Mouse (Mus musculus): ENCODE measurements around the gene Ear6. TPM values are rescaled to one million over a fixed set of nuclear protein-coding genes. Genes with fewer than 3 reads are reported as not detected.

The Ear6 gene
- total RNA-seq, 2 experiments from 2014 or later = not detected

DNA sequence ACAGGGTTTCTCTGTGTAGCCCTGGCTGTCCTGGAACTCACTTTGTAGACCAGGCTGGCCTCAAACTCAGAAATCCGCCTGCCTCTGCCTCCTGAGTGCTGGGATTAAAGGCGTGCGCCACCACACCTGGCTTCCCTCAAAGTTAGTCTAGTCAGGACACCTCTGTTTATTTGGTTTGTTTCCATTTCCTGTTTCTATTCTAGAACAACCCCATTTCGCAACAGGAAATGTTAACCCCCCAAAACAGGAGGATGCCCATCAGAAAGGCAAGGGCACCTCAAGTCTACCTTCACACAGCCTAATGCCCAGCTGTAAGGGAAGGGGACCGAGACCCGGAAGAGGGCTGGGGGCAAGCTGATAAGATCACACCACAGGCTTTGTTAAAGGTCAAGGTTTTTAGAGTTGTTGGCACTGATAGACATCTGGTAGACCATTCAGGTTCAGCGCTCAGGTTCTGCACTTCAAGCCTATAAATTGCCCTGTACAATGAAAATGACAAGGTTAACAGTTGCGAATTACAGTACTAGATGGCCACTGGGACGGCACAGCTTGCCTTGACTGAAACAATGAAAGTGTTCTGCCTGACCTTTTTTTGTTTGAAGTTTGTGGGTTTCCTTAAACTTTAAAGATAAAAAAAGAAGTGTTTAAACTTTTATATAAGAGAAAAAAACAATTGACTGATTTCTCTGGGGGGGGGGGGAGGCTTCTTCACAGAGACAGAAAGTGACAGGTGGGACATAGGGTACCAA is 38.9 kb downstream of the Ear6 start, which contains the start of gene Slc39a2:
Gene Slc39a2, plus strand, starts transcription at position 699 of the 749 bp plus-strand sequence.
- no peak for DNase-seq (ENCODE audit: extremely low spot score in 1 of 2, low spot score in 2 of 2)
- intact Hi-C loops (cut with DNase I) = no loop called here

- intact Hi-C loops (cut with DNase I) = no loop called here
- DNase-seq (ENCODE audit: extremely low spot score in 1 of 2, low spot score in 2 of 2) = no peak
Observed at GRCm38 (mm10) chr14:51893094-51893794, 39.7 kb downstream of the Ear6 start.

GRCm38 (mm10) chr14:51893809-51894208 is 40.3 kb downstream of the Ear6 start:
- no peak for DNase-seq (ENCODE audit: extremely low spot score in 1 of 2, low spot score in 2 of 2)
- intact Hi-C loops (cut with DNase I) = no loop called here

- no peak for DNase-seq (ENCODE audit: extremely low spot score in 1 of 2, low spot score in 2 of 2)
- intact Hi-C loops (cut with DNase I) = no loop called here
Observed at GRCm38 (mm10) chr14:51895071-51895470, 41.6 kb downstream of the Ear6 start.

DNA sequence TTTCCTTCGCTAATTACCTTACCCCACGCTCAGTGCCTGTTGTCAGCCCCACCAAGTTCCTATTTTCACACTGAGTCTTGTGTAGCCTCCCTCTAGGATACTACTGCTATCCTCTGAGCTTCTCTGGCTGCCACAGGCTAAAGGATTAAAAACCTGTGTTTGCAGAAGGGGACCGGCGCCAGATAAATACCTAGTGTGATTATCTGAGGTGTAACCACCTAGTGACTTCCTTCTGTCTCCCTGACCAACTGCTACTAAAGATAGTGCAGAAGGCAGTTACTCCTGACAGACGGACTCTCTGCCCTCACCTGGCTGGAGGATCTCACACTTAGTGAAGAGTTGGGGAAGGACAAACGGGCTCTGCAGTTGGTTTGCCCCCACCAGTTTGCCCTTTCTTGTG is 42.5 kb downstream of the Ear6 start:
- intact Hi-C loops (cut with DNase I) = no loop called here
- no peak for DNase-seq (ENCODE audit: extremely low spot score in 1 of 2, low spot score in 2 of 2)

DNA sequence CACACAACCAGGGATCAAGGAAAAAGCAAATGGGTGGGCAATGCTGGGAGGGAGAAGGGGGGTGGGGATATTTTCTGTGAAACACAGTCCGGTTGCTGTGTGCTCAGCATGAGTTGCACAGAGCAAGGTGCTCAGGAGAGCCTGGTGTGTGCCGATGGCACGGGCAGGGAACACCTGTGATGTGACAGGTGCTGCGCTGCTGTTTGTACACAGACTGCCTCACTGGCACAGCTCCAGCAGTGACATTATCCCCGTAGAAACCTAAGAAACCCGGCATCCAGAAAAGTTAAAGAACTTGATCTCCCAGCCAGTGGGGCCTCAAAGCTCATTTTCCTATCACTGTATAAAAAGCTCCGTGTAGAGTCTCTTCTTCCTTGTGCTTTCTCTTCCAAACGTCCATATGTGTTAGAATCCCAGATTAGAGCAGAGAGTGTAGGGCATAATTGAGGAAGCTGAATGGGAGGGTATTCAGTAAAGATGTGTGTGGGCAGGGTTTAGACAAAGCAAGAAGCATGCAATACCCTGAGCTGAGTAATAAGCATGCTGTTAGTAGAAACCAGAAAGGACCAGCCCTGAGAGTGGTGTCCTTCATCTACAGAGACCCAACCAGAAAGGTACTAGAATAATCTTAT is 43.2 kb downstream of the Ear6 start:
- no peak for DNase-seq (ENCODE audit: extremely low spot score in 1 of 2, low spot score in 2 of 2)

GRCm38 (mm10) chr14:51899351-51899750 is 45.9 kb downstream of the Ear6 start:
- DNase-seq (ENCODE audit: extremely low spot score in 1 of 2, low spot score in 2 of 2) = no peak
- intact Hi-C loops (cut with DNase I) = no loop called here

More for the DNA sequence above, 43.2 kb downstream of the Ear6 start:
- intact Hi-C loops (cut with DNase I) = no loop called here

DNA sequence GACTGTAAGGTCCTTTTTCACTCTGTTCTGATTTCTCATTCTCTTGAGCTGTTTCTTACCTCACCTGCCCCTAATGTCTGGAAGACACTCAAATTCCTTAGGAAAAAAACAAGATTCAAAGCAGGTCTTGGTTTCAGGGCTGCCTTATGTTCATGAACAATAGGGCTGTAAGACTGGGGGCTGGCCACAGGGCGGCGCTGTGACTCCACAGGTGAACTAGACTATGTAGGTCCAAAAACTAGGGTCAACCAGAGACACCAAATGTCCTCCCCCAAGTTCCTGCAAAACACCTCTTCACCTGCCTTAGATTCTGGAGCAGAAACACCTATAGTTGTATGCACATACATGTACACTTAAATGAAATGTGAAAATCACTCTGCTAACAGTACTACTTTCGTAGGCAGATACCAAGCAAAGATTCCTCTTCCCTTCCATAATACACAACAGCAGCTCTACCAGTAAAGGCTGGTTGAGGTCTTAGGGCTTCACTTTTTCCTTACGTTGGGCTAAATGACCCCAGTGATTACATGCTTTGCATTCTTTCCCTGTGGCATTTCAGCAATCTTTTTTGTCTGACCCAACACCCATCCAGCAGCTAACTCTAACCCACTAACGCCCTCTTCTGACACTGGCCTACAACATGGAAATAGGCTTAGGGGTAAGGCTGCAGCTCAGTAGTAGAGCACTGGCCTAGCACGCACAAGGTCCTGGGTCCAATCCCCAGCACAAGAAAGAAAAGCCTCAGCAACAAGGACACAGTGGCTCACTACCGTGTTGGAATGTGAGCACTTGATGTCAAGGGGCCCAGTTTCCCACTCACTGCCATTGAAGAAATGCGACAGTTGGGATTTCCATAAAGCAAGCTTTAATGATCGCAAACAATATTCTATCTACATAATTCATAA is 49.6 kb downstream of the Ear6 start:
- DNase-seq (ENCODE audit: extremely low spot score in 1 of 2, low spot score in 2 of 2) = peak; percentile 49 to 78
- intact Hi-C loops (cut with DNase I) = loop anchor here (10.0 kb wide), 1 partner anchor 292 kb away; the partner anchor contains the start of gene Supt16

DNA sequence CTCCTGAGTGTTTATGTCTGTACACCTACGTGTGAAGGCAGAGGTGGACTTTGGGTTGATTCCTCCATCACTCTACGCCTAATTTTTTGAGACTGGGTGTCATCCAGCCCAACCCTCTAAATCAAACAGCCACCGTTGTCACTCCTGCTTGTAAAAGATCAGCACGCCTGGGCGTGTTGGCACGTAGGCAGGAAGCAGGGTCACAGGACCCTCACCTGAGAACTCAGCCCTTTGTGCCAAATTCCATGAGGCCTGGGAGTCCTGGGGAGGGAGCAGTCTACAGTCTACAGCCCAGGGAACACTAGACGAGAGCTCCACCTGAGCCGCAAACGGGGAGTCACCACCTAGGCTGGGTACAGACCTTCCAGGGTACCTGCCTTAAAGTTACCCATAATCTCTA is 50.3 kb downstream of the Ear6 start:
- intact Hi-C loops (cut with DNase I) = loop anchor here (2.0 to 10.0 kb wide), 2 partner anchors 27 to 291 kb away; partner anchors contain the start of gene Supt16

More for the DNA sequence above, 50.3 kb downstream of the Ear6 start:
- no peak for DNase-seq (ENCODE audit: extremely low spot score in 1 of 2, low spot score in 2 of 2)

Small RNA genes lying within 50 kb of the gene (microRNA-seq; reads per million reads assigned to microRNA genes)
- gene Gm27375 = not detected

Other genes with a start within 250 kb of the Ear6 start
- gene Gm17078, start 242.4 kb upstream of the Ear6 start, total RNA-seq (2021) = not detected
- not detected for gene Gm4181, start 218.0 kb upstream of the Ear6 start, total RNA-seq (2021)
- gene Gm17079, start 158.2 kb upstream of the Ear6 start, total RNA-seq (2021) = not detected
- not detected for gene Gm5800, start 136.5 kb upstream of the Ear6 start, total RNA-seq (2021)
- not detected for gene Ang4, start 80.1 kb upstream of the Ear6 start, total RNA-seq (2021)
- gene AY358078, start 53.7 kb upstream of the Ear6 start, total RNA-seq (2021) = not detected
- 10 to 100 TPM; 35.5 to 42.4 TPM for gene Mettl17, start 31.1 kb downstream of the Ear6 start, total RNA-seq (2021)
- gene Slc39a2, start 39.2 kb downstream of the Ear6 start, total RNA-seq (2021) = 1 to 10 TPM; 3.6 to 4.5 TPM
- gene Ndrg2, start 60.5 kb downstream of the Ear6 start, total RNA-seq (2021) = 100 to 1,000 TPM; 337 to 367 TPM
- gene Tppp2, start 64.7 kb downstream of the Ear6 start, total RNA-seq (2021) = not detected
- gene Rnase13, start 69.1 kb downstream of the Ear6 start, total RNA-seq (2021) = not detected
- 10 to 100 TPM; 32.7 to 37.1 TPM for gene Arhgef40, start 131.0 kb downstream of the Ear6 start, total RNA-seq (2021)
- not detected for gene Tmem253, start 162.0 kb downstream of the Ear6 start, total RNA-seq (2021)
- 10 to 100 TPM; 30.2 to 32.4 TPM for gene Zfp219, start 167.0 kb downstream of the Ear6 start, total RNA-seq (2021)
- not detected for gene Olfr221, start 188.8 kb downstream of the Ear6 start, total RNA-seq (2021)